Comparison of ENCODE assay signal across 25 mouse cellular contexts in genomic region chr13:44064026-44064425, GRCm38 (mm10).
A peak's percentile ranks its signal among the peaks of the same experiment; 100 is the strongest.
DNase-seq lines count a peak whose midpoint lies in the region; ATAC-seq lines count a peak whose summit lies in the region.
"Had no signal": no experiment of that assay in that cellular context is flagged by ENCODE, and none has a peak within 500 bp of the region (broad histone marks: within the 10 kb centered on the region; RNA-seq: fewer than 3 reads in every experiment).

No protein-coding gene starts in this region.

- H3K4me2 ChIP-seq in heart, embryonic 13.5 days, result no peak overlapping the region
- H3K4me2 ChIP-seq in midbrain, embryonic 11.5 days, result no peak overlapping the region
- H3K4me2 ChIP-seq: embryonic facial prominence, embryonic 12.5 days; embryonic facial prominence, embryonic 15.5 days; hindbrain, embryonic 12.5 days; hindbrain, embryonic 15.5 days had no signal

- 40% methylated on average over 3 of the region's 3 CpGs for WGBS in heart, embryonic 13.5 days
- WGBS in midbrain, embryonic 11.5 days, result 61% methylated on average over 3 of the region's 3 CpGs

- ATAC-seq in heart, embryonic 13.5 days (ENCODE audit: extremely low read depth, insufficient number of reproducible peaks, low FRiP score, low TSS enrichment), result no peak
- no peak for ATAC-seq in midbrain, embryonic 11.5 days (ENCODE audit: low FRiP score)
- ATAC-seq: activated CD4-positive, CD25-positive, alpha-beta regulatory T cell, adult 4 months; forebrain, embryonic 14.5 days; forebrain, postnatal 0 days; intestine, postnatal 0 days; Patski had no signal

- peak overlapping the region; percentile 89 for H3K27ac ChIP-seq in heart, embryonic 13.5 days (replicated peaks)
- no peak overlapping the region for H3K27ac ChIP-seq in midbrain, embryonic 11.5 days (ENCODE audit: low read depth, low read length)
- H3K27ac ChIP-seq: embryonic facial prominence, embryonic 12.5 days; embryonic facial prominence, embryonic 15.5 days; hindbrain, embryonic 12.5 days; hindbrain, embryonic 15.5 days had no signal

- intact Hi-C loops in heart, postnatal 14 days (cut with DNase I), result loop anchor here (5.0 kb wide), 4 partner anchors 162 to 668 kb away; no protein-coding TSS in a partner anchor

- no peak for DNase-seq in heart, postnatal 14 days
- peak; percentile 8 for DNase-seq in CD4-positive helper T cell, adult 2 months (ENCODE audit: low read depth, low spot score)
- peak; percentile 54 for DNase-seq in ES-CJ7 (ENCODE audit: low read depth, low spot score)
- DNase-seq in ZHBTc4 (ENCODE audit: low read depth, low spot score), result peak; percentile 63
- DNase-seq in thymus, postnatal 14 days, result no peak
- no peak for DNase-seq in cerebellum, adult 8-10 months
- no peak for DNase-seq in midbrain, embryonic 11.5 days (ENCODE audit: low spot score, missing footprints)
- DNase-seq: adrenal gland, adult 8-10 months; adrenal gland, postnatal 25 days; cerebellum, adult 11-12 months; cerebellum, adult 9-10 months; cerebellum, postnatal 14 days; forebrain, postnatal 0 days; gastrocnemius, adult 2 months; gastrocnemius, postnatal 14 days; heart, adult 11 months had no signal

- peaks cover 84% of the 10 kb centered on the region for H3K4me1 ChIP-seq in heart, embryonic 13.5 days
- H3K4me1 ChIP-seq in midbrain, embryonic 11.5 days (ENCODE audit: control insufficient read depth, insufficient read depth, low read length), result peaks cover 5% of the 10 kb centered on the region; the same call in 1 of the 2 replicates

- H3K27me3 ChIP-seq in heart, embryonic 13.5 days (replicated peaks), result no peaks in the 10 kb centered on the region
- H3K27me3 ChIP-seq in midbrain, embryonic 11.5 days (ENCODE audit: control insufficient read depth, insufficient read depth, low read length), result no peaks in the 10 kb centered on the region
- H3K27me3 ChIP-seq: hindbrain, embryonic 15.5 days; Patski had no signal

- no peaks in the 10 kb centered on the region for H3K9me3 ChIP-seq in heart, embryonic 13.5 days
- no peaks in the 10 kb centered on the region for H3K9me3 ChIP-seq in midbrain, embryonic 11.5 days (ENCODE audit: control insufficient read depth, low read length)
- H3K9me3 ChIP-seq: embryonic facial prominence, embryonic 12.5 days; embryonic facial prominence, embryonic 15.5 days; hindbrain, embryonic 12.5 days; hindbrain, embryonic 15.5 days had no signal

- no peaks in the 10 kb centered on the region for H3K36me3 ChIP-seq in heart, embryonic 13.5 days
- no peaks in the 10 kb centered on the region for H3K36me3 ChIP-seq in midbrain, embryonic 11.5 days (ENCODE audit: control insufficient read depth, insufficient read depth, low read length)
- H3K36me3 ChIP-seq: embryonic facial prominence, embryonic 12.5 days; embryonic facial prominence, embryonic 15.5 days; hindbrain, embryonic 12.5 days; hindbrain, embryonic 15.5 days had no signal

- H3K9ac ChIP-seq in heart, embryonic 13.5 days, result no peak overlapping the region
- no peak overlapping the region for H3K9ac ChIP-seq in midbrain, embryonic 11.5 days (ENCODE audit: low read length)
- H3K9ac ChIP-seq: embryonic facial prominence, embryonic 12.5 days; embryonic facial prominence, embryonic 15.5 days; forebrain, postnatal 0 days; hindbrain, embryonic 12.5 days; hindbrain, embryonic 15.5 days had no signal

- no peak overlapping the region for H3K4me3 ChIP-seq in heart, embryonic 13.5 days
- no peak overlapping the region for H3K4me3 ChIP-seq in midbrain, embryonic 11.5 days (ENCODE audit: low read depth, low read length)
- H3K4me3 ChIP-seq: embryonic facial prominence, embryonic 12.5 days; embryonic facial prominence, embryonic 15.5 days; gastrocnemius, adult 2 months; hindbrain, embryonic 12.5 days; hindbrain, embryonic 15.5 days had no signal

Comparison
In these comparisons a context has a peak if more than half of its experiments do, and no peak if none do; other contexts are left out.
1. DNase-seq: peak in CD4-positive helper T cell, adult 2 months (single experiment), ES-CJ7 (single experiment) and ZHBTc4 (single experiment); none in heart, postnatal 14 days (0 of 2), thymus, postnatal 14 days (single experiment), cerebellum, adult 8-10 months (single experiment) and midbrain, embryonic 11.5 days (single experiment).